Mouse (Mus musculus) heart, embryonic 16.5 days (tissue): ENCODE data around the gene Lrrc36. TPM values are rescaled to one million over a fixed set of nuclear protein-coding genes. Genes with fewer than 3 reads are reported as not detected.

ENCODE experiments used
- ATAC-seq: fragments of 200-750 bp; cut with Nextera tagmentation; replicated peaks from 2 replicates; pipeline ENCODE4 v1.8.0; 2017; ENCODE audit warnings: moderate number of reproducible peaks; ENCODE audit not compliant: insufficient read depth, low FRiP score; ENCODE audit errors: extremely low read depth
- H3K27ac ChIP-seq: fragments of 300-500 bp; sonication (generic); 2 replicates; pipeline ENCODE4 v1.5.1; 2014; ENCODE audit warnings: mild to moderate bottlenecking, low read length, control low read depth, moderate library complexity
- H3K27me3 ChIP-seq: fragments of 300-500 bp; sonication (generic); 2 replicates; pipeline ENCODE4 v1.6.1; 2014; ENCODE audit warnings: low read length, mixed read lengths; ENCODE audit not compliant: control insufficient read depth, insufficient read depth
- H3K36me3 ChIP-seq: fragments of 300-500 bp; sonication (generic); 2 replicates; pipeline ENCODE4 v1.6.1; 2014; ENCODE audit not compliant: control insufficient read depth, insufficient read depth
- H3K4me1 ChIP-seq: fragments of 300-500 bp; sonication (generic); 2 replicates; pipeline ENCODE4 v1.6.1; 2014; ENCODE audit warnings: low read length, mixed read lengths; ENCODE audit not compliant: control insufficient read depth, insufficient read depth
- H3K4me2 ChIP-seq: fragments of 300-500 bp; sonication (generic); 2 replicates; pipeline ENCODE4 v1.6.1; 2014; ENCODE audit warnings: low read depth, mild to moderate bottlenecking, control low read depth, low read length
- H3K4me3 ChIP-seq: fragments of 300-500 bp; sonication (generic); 2 replicates; pipeline ENCODE4 v1.5.1; 2014; ENCODE audit warnings: mild to moderate bottlenecking, control low read depth, low read length
- H3K9ac ChIP-seq: fragments of 300-500 bp; sonication (generic); 2 replicates; pipeline ENCODE4 v1.6.1; 2014; ENCODE audit warnings: low read length, control low read depth
- H3K9me3 ChIP-seq: fragments of 300-500 bp; sonication (generic); replicated peaks from 2 replicates; pipeline ENCODE4 v1.6.1; 2016; ENCODE audit warnings: low read length; ENCODE audit not compliant: control insufficient read depth
- WGBS: fragments of 180-500 bp; shearing (Covaris S2); extraction: QIAGEN DNeasy Blood & Tissue Kit; methylation state at CpG from one replicate; pipeline ENCODE4 v1.1.7; 2014; 5-methylcytosine and 5-hydroxymethylcytosine counted together
- polyA plus RNA-seq: library from polyadenylated mRNA; unstranded; fragments of >200 nt; fragmentation: Nextera tagmentation; extraction: Ambion mirVana; gene quantifications from 2 replicates; pipeline ENCODE4 v1.2.1, GENCODE M21; 2015

Lrrc36 gene
- polyA plus RNA-seq, 1 experiment from 2014 or later: 0.37 TPM

DNA sequence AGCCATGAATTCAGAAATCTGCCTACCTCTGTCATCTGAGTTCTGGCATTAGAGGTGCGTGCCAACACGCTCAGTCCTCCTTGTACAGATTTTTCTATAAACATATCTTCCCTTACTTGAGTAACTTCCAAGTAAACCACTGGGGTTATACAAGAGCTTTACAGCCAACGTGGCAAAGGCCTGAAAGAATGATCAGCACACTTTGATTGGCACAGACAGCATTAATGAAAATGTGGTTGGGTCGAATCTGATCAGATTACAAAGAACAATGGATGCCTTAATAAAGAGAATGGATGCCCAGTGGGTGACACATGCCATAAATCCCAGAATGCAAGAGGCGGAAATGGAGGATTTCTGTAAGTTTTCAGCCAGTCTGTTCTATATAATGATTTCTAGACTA is 22.8 kb downstream of the Lrrc36 start:
- Histone ChIP-seq H3K9ac (no peak overlapping the region), H3K27me3 (no peaks in the 10 kb centered on the region), H3K27ac (no peak overlapping the region), H3K36me3 (no peaks in the 10 kb centered on the region), H3K4me1 (peaks cover 6% of the 10 kb centered on the region; the same call in 1 of the 2 replicates), H3K4me2 (no peak overlapping the region), H3K4me3 (no peak overlapping the region), H3K9me3 (no peaks in the 10 kb centered on the region)
- 73% methylated on average over 5 of the region's 5 CpGs for WGBS
- ATAC-seq: no peak

DNA sequence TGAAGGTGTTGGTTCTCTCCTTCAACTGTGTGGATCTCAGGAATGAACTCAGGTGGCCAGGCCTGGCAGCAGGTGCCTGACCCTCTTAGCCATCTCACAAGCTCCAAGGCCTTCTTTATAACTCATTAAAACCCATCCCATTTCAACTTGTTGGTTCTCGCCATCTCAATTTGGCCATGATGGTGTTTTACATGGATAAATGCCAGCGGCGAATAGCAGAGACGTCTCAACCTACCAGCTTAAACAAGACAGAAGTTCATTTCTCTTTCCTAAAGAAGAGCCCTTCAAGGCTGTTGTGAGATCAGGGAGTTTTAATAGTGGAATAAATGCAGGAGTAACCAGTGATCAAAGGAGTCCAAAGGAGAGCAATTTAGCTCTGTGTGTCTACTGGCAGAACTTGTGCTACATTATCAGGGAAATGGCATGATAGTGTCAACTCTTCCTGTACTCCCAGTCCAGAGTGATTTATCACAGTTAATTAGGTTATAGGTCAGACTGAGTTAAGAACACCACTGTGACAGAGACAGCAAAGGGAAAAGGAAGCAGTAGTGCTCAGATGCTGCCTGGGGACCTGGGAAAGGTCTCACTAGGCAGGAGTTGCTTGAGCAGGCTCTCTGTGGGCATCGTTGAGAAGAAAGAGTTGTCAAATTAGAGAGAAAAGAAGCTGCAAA is 23.8 kb downstream of the Lrrc36 start:
- peak; percentile 55; the same call in 1 of the 2 replicates for ATAC-seq
- Histone ChIP-seq H3K4me2 (no peak overlapping the region), H3K9me3 (no peaks in the 10 kb centered on the region), H3K9ac (no peak overlapping the region), H3K4me3 (no peak overlapping the region), H3K27me3 (no peaks in the 10 kb centered on the region), H3K4me1 (peaks cover 6% of the 10 kb centered on the region; the same call in 1 of the 2 replicates), H3K27ac (no peak overlapping the region), H3K36me3 (no peaks in the 10 kb centered on the region)
- WGBS: 60% methylated on average over 5 of the region's 5 CpGs

DNA sequence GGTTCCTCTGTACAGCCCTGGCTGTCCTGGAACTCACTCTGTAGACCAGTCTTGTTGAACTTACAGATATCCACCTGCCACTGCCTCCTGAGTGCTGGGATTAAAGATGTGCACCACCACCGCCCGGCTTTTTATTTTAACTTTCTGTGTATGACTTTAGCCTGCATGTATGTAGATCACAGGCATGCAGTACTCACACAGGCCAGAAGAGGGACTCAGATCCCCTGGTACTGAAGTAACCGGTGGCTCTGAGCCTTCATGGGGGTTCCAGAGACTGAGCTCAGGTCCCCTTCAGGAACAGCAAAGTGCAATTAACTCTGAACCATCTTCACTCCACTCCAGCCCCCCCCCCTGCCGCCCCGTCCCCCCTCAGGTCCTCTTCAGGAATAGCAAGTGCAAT is 25.5 kb downstream of the Lrrc36 start:
- Histone ChIP-seq H3K4me3 (no peak overlapping the region), H3K9ac (no peak overlapping the region), H3K9me3 (no peaks in the 10 kb centered on the region), H3K27me3 (no peaks in the 10 kb centered on the region), H3K27ac (no peak overlapping the region), H3K4me2 (no peak overlapping the region), H3K36me3 (no peaks in the 10 kb centered on the region), H3K4me1 (peaks cover 6% of the 10 kb centered on the region; the same call in 1 of the 2 replicates)
- ATAC-seq: no peak
- 48% methylated on average over 5 of the region's 5 CpGs for WGBS

DNA sequence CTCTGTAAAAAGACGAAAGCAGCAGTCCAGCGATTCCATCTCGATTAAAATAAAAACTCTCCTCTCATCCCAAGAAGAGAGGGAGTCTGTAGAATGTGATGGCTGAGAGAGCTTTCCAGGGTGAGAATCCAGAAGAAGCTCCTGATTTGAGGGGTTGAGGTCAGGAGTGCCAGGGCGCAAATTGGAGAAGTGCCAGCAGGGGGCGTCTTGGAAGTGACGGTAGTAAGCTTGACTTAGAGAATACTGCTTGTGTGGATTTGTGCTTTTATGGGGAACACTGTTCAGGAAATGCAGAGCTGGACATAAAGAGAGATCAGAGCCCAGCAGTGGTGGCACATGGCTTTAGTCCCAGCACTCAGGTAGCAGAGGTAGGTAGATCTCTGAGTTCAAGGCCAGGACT is 28.1 kb downstream of the Lrrc36 start:
- no peak overlapping the region for H3K4me3 ChIP-seq
- H3K9me3 ChIP-seq: no peaks in the 10 kb centered on the region
- WGBS: 12% methylated on average over 6 of the region's 6 CpGs
- no peaks in the 10 kb centered on the region for H3K36me3 ChIP-seq
- no peaks in the 10 kb centered on the region; the same call in 1 of the 2 replicates for H3K27me3 ChIP-seq
- H3K4me1 ChIP-seq: peaks cover 6% of the 10 kb centered on the region; the same call in 1 of the 2 replicates
- H3K27ac ChIP-seq: no peak overlapping the region
- H3K4me2 ChIP-seq: no peak overlapping the region
- H3K9ac ChIP-seq: no peak overlapping the region
- ATAC-seq: no peak

DNA sequence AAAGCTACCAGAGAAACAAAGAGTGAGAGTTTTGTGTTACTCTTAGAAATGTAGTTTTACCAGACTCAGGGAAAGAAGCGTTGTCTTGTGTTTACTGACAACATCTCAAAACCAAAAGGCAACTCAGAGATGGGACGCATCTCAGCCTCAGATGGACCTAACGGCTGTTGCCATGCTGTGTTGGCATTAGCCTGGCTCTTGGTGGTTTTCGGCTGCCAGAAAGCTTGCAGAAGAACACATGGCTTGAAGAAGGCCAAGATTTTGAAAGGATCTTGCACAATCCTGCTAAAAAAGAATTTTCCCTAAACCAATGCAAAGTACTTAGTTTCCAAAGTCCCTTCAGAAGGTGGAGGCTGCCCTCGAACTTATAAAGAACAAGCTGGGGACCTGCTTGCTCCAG is 29.3 kb downstream of the Lrrc36 start:
- H3K9me3 ChIP-seq: no peaks in the 10 kb centered on the region
- H3K27me3 ChIP-seq: no peaks in the 10 kb centered on the region; the same call in 1 of the 2 replicates
- no peaks in the 10 kb centered on the region for H3K36me3 ChIP-seq
- no peak overlapping the region for H3K4me2 ChIP-seq
- no peak for ATAC-seq
- H3K4me1 ChIP-seq: no peaks in the 10 kb centered on the region
- no peak overlapping the region for H3K4me3 ChIP-seq
- no peak overlapping the region for H3K9ac ChIP-seq
- 88% methylated on average over 5 of the region's 5 CpGs for WGBS
- no peak overlapping the region for H3K27ac ChIP-seq

DNA sequence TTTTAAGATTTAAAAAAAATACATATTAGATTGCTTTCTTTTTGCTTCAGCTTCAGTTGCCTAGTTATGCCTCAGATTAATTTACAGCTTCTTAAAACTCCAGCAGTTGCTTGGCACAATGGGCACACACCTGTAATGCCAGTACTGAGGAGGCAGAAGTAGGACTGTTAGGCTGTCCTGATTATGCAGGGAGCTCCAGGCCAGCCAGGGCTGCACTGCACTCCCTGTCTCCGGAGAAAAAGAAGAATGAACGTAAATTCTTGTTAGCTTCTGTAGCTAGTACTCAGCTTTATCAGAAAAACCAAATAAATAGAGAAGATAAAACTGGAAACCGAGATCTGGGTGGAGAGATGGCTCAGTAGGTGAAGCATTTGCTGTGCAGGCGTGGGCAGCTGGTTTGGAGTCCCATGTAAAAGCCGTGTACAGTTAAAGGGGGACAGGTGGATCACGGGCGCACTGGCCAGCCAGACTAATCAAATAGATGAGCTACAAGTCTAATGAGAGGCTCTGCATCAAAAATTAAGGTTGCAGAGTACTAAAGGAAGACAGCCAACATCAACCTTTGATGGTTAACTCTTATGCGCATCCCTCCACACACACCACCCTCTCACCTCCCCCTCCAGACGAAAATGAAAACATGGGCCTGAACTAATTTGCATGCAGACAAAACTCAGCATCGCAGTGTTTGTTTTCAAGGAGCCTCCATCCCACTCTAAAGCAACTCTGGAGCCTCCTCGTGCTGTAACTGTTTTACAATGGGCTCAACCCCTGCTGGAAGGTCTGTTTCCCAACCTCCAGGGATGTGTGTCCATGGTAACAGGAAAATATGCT is 32.1 kb downstream of the Lrrc36 start:
- no peak for ATAC-seq
- Histone ChIP-seq H3K4me1 (no peaks in the 10 kb centered on the region), H3K9me3 (no peaks in the 10 kb centered on the region), H3K9ac (no peak overlapping the region), H3K4me3 (no peak overlapping the region), H3K27me3 (no peaks in the 10 kb centered on the region; the same call in 1 of the 2 replicates), H3K36me3 (no peaks in the 10 kb centered on the region), H3K4me2 (no peak overlapping the region), H3K27ac (0 out of 2 replicates have a peak overlapping the region, but pooled peaks have one; percentile 16)
- 34% methylated on average over 11 of the region's 11 CpGs for WGBS

DNA sequence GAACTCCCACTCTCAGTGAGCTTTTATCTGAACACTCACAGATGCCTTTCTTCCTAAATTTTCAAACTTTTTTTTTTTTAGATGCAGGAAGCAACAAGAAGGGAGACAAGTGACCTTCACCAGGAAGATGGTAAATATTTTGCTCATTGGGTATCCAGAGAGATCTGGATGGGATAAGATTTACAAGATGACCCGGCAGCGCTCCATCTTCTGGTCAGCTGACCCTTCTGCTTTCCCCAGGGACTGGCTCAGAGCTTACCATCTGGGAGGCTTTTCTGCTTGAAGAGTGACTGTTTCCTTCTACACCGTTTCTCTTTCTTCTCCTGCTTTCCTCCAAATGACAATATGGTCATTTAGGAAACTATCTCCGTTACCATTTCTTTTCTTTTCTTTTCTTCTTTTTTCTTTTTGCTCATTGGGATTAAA is 32.8 kb downstream of the Lrrc36 start:
- H3K4me3 ChIP-seq: no peak overlapping the region
- no peaks in the 10 kb centered on the region for H3K9me3 ChIP-seq
- H3K27ac ChIP-seq: no peak overlapping the region
- 38% methylated on average over 4 of the region's 4 CpGs for WGBS
- ATAC-seq: no peak
- H3K27me3 ChIP-seq: no peaks in the 10 kb centered on the region; the same call in 1 of the 2 replicates
- H3K4me2 ChIP-seq: peak overlapping the region; percentile 22; the same call in 1 of the 2 replicates
- H3K4me1 ChIP-seq: no peaks in the 10 kb centered on the region
- no peaks in the 10 kb centered on the region for H3K36me3 ChIP-seq
- no peak overlapping the region for H3K9ac ChIP-seq

DNA sequence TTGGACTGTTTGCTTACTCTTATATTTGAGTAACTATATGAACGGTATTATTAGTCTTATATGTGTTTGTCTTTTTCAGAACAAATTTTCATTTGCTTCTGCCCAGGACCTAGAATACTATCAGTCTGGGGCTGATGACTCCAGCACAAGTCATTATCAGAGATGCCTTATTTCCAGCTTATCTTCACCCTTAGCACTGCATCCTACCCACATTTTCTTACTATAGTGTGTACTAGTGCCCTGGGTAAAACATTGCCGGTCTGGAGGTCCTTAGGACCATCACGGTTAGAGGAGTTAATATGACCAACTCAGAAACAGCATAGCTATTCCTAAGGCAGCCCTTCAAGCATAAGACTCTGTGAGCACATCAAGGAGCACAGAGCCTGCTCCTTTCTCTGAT is 34.8 kb downstream of the Lrrc36 start:
- no peak overlapping the region for H3K9ac ChIP-seq
- 0 out of 2 replicates have a peak, but pooled peaks cover 2% of the 10 kb centered on the region for H3K4me1 ChIP-seq
- no peaks in the 10 kb centered on the region for H3K9me3 ChIP-seq
- no peak for ATAC-seq
- no peak overlapping the region for H3K4me2 ChIP-seq
- 82% methylated on average over 3 of the region's 3 CpGs for WGBS
- H3K27me3 ChIP-seq: no peaks in the 10 kb centered on the region; the same call in 1 of the 2 replicates
- H3K27ac ChIP-seq: no peak overlapping the region
- H3K4me3 ChIP-seq: no peak overlapping the region
- no peaks in the 10 kb centered on the region for H3K36me3 ChIP-seq

DNA sequence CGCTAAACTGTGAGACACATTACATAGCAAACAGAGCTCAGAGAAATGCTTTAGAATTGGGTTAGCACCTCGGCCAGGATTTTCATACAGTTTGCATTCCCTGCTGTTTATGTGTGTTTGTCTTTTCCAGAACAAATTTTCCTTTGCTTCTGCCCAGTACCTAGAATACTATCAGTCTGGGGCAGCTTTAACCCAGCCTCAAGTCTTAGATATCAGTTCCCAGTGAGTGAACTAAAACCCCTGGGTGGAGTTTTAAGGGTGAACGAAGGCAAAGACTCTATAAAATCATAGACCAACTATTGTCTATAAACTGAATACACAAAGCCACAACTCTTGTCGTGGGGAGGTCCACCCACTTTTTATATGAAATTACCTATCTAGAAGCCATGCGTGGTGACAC is 35.2 kb downstream of the Lrrc36 start:
- H3K9me3 ChIP-seq: no peaks in the 10 kb centered on the region
- H3K27ac ChIP-seq: no peak overlapping the region
- 0 out of 2 replicates have a peak, but pooled peaks cover 3% of the 10 kb centered on the region for H3K4me1 ChIP-seq
- no peak overlapping the region for H3K4me3 ChIP-seq
- H3K9ac ChIP-seq: no peak overlapping the region
- 75% methylated on average over 5 of the region's 5 CpGs for WGBS
- H3K36me3 ChIP-seq: no peaks in the 10 kb centered on the region
- no peak overlapping the region for H3K4me2 ChIP-seq
- no peaks in the 10 kb centered on the region; the same call in 1 of the 2 replicates for H3K27me3 ChIP-seq
- ATAC-seq: no peak
